Mouse (Mus musculus) heart, postnatal 0 days (tissue): Measurements from ENCODE around the gene Thpo. TPM values are rescaled to one million over a fixed set of nuclear protein-coding genes. Genes with fewer than 3 reads are reported as not detected.

Experiments
- ATAC-seq: fragments of 200-750 bp; cut with Nextera tagmentation; 2 replicates; pipeline ENCODE4 v1.8.0; 2017; ENCODE audit warnings: low read depth, moderate number of reproducible peaks, moderate library complexity; ENCODE audit not compliant: insufficient read depth
- DNase-seq: peaks from one replicate; pipeline ENCODE4 v3.0.0-alpha.2; 2016; ENCODE audit warnings: low spot score
- H3K27ac ChIP-seq: fragments of 300-500 bp; sonication (generic); 2 replicates; pipeline ENCODE4 v1.5.1; 2014; ENCODE audit warnings: low read depth, mild to moderate bottlenecking
- H3K27me3 ChIP-seq: fragments of 300-500 bp; sonication (generic); 2 replicates; pipeline ENCODE4 v1.6.1; 2014; ENCODE audit warnings: low read length, mixed read lengths; ENCODE audit not compliant: control insufficient read depth, insufficient read depth
- H3K36me3 ChIP-seq: fragments of 300-500 bp; sonication (generic); replicated peaks from 2 replicates; pipeline ENCODE4 v1.6.1; 2014; ENCODE audit warnings: low read length, mixed read lengths; ENCODE audit not compliant: control insufficient read depth, insufficient read depth
- H3K4me1 ChIP-seq: fragments of 300-500 bp; sonication (generic); 2 replicates; pipeline ENCODE4 v1.6.1; 2014; ENCODE audit warnings: antibody characterized with exemption; ENCODE audit not compliant: control insufficient read depth, insufficient read depth
- H3K4me2 ChIP-seq: fragments of 300-500 bp; sonication (generic); 2 replicates; pipeline ENCODE4 v1.6.1; 2014; ENCODE audit warnings: low read depth, mild to moderate bottlenecking, low read length, moderate library complexity
- H3K4me3 ChIP-seq: fragments of 300-500 bp; sonication (generic); 2 replicates; pipeline ENCODE4 v1.5.1; 2014; ENCODE audit warnings: low read depth, low read length
- H3K9ac ChIP-seq: fragments of 300-500 bp; sonication (generic); replicated peaks from 2 replicates; pipeline ENCODE4 v1.6.1; 2014; ENCODE audit warnings: low read depth, low read length, mixed read lengths
- H3K9me3 ChIP-seq: fragments of 300-500 bp; sonication (generic); replicated peaks from 2 replicates; pipeline ENCODE4 v1.6.1; 2016; ENCODE audit warnings: low read length; ENCODE audit not compliant: control insufficient read depth
- CTCF ChIP-seq: IDR thresholded peaks from 2 replicates; pipeline ENCODE4 v1.5.1; 2016; ENCODE audit warnings: antibody characterized with exemption, control low read depth, low read depth
- EP300 ChIP-seq: IDR thresholded peaks from 2 replicates; pipeline ENCODE4 v1.6.1; 2016; ENCODE audit warnings: antibody characterized with exemption, low read depth
- WGBS: fragments of 180-500 bp; shearing (Covaris S2); extraction: QIAGEN DNeasy Blood & Tissue Kit; methylation state at CpG from one replicate; pipeline ENCODE4 v1.1.7; 2014; 5-methylcytosine and 5-hydroxymethylcytosine counted together
- polyA plus RNA-seq: library from polyadenylated mRNA; unstranded; fragments of >200 nt; fragmentation: Nextera tagmentation; extraction: Ambion mirVana; gene quantifications from 2 replicates; pipeline ENCODE4 v1.2.1, GENCODE M21; 2015
- total RNA-seq: library from RNA; depleted of rRNA; stranded (reverse); fragments of >200 nt; gene quantifications from 2 replicates; pipeline ENCODE4 v1.2.3, GENCODE M21; 2014; ENCODE audit warnings: low replicate concordance; rRNA removed

The Thpo gene
- total RNA-seq (0.46 TPM in 1 of 2 replicates, not detected in the other), polyA plus RNA-seq (0.12 and 0.14 TPM in 2 replicates)

DNA sequence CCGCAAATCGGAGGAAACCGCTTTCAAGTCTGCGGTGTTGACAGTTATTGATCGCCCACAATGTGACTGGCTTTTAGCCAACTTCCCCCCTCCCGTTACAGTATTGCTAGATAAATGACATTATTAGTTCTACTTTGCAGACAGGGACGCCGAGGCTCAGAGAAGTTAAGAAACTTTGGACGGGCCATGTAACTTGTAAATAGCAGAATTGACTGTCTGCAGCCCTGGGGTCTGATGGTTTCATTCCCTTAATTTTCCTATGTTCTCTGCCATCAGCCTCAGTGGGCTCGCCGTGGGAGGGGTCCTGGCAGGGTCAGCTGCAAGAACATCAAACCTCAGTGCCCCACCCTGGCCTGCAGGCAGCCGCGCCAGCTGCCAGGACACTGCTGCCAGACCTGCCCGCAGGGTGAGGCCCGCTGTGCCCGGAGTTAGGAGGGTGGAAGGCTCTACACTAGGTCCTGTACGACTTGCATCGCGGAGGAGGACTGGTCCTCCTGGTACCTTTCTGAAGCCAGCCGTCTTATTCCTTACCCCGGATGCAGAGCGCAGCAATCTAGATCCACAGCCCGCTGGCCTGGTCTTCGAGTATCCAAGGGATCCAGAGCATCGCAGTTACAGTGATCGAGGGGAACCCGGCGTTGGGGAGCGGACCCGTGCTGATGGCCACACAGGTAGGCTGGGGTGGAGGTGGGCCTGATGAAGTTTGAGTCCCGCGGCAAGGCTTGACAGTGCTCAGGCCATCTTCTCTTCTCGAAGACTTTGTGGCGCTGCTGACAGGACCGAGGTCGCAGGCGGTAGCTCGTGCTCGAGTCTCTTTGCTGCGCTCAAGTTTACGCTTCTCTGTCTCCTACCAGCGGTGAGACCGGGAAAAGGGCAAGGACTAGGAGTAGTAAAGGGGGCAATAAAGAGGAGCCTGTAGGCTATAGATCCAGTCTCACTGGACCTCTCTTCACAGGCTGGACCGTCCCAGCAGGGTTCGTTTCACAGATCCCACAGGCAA, at the start of gene Thpo:
TSS of gene Thpo (minus strand) at position 781 of the 1,000 bp plus-strand sequence.
- H3K4me3 ChIP-seq: peak within 1 kb of the TSS; percentile 66
- DNase-seq: no peak
- no peaks in the 10 kb centered on the region for H3K9me3 ChIP-seq
- H3K36me3 ChIP-seq: no peaks in the 10 kb centered on the region
- WGBS: 5% methylated on average over 45 of the region's 45 CpGs
- TF ChIP-seq EP300: no peak
- no peak for TF ChIP-seq CTCF
- peaks cover 10% of the 10 kb centered on the region; the same call in 1 of the 2 replicates for H3K4me1 ChIP-seq
- peak within 1 kb of the TSS; percentile 99 for H3K4me2 ChIP-seq
- ATAC-seq: no peak
- no peak within 1 kb of the TSS for H3K27ac ChIP-seq
- 0 out of 2 replicates have a peak within 1 kb of the TSS, but pooled peaks have one; percentile 54 for H3K9ac ChIP-seq
- peaks cover 64% of the 10 kb centered on the region for H3K27me3 ChIP-seq

GRCm38 (mm10) chr16:20783891-20784290, 49.6 kb upstream of the Thpo start:
- ATAC-seq: no peak
- Histone ChIP-seq H3K9ac (no peak overlapping the region), H3K4me3 (no peak overlapping the region)

DNA sequence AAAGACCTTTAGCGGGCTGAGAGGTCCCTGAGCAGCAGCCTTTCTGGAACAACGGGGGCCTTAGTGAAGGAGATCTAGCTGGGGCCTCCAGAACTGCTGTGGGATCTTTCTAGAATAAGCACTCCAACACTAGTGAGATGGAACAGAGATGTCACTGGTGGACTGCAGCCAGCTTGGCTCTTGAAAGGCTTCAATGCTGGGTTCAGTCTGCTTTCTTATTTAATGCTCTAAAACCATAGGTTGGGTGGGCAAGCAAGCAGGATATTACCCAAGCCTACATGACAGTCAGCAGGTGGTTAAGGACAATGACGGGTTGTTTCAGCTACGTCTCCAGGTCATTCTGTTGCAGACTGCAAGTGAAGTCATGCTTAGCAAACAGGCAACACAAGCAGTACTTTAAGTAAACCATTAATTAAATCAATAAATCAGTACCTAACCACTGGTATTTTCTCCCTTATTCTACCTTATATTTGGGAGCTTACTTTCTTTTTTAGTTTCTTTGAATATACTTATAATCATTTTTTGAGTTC, 46.9 kb upstream of the Thpo start:
- WGBS: 70% methylated on average over 4 of the region's 4 CpGs
- no peaks in the 10 kb centered on the region for H3K27me3 ChIP-seq
- H3K27ac ChIP-seq: no peak overlapping the region
- no peak overlapping the region for H3K9ac ChIP-seq
- no peaks in the 10 kb centered on the region for H3K36me3 ChIP-seq
- no peaks in the 10 kb centered on the region for H3K9me3 ChIP-seq
- H3K4me2 ChIP-seq: no peak overlapping the region
- DNase-seq: no peak
- TF ChIP-seq CTCF (no peak), EP300 (no peak)
- ATAC-seq: no peak
- H3K4me1 ChIP-seq: no peaks in the 10 kb centered on the region
- H3K4me3 ChIP-seq: no peak overlapping the region

More at GRCm38 (mm10) chr16:20783891-20784290, 49.6 kb upstream of the Thpo start:
- Histone ChIP-seq H3K4me1 (no peaks in the 10 kb centered on the region), H3K4me2 (no peak overlapping the region), H3K9me3 (no peaks in the 10 kb centered on the region), H3K27me3 (no peaks in the 10 kb centered on the region), H3K36me3 (no peaks in the 10 kb centered on the region), H3K27ac (no peak overlapping the region)
- 71% methylated on average over 2 of the region's 2 CpGs for WGBS
- no peak for DNase-seq
- TF ChIP-seq CTCF: no peak
- TF ChIP-seq EP300: no peak

DNA sequence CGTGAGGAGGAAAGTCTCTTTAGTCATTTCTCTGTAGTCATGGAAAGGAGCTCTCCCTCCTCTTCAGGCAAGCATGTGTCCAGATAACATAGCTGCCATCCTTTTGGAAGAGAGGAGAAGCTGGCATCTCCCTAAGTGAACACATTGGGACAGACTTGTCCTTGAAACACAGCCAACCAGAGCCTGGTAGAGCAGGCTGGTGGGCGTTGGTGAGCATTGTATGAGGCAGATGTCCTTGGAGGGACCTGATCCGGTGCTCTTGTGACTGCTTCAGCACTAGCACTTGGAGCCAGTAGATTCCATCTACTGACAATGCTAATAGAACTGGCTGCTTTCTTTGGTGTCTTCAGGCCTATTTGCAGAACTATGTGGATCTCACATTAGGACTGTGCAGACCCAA, 45.5 kb upstream of the Thpo start:
- H3K4me1 ChIP-seq: no peaks in the 10 kb centered on the region
- DNase-seq (no peak), ATAC-seq (no peak)
- no peak overlapping the region for H3K4me2 ChIP-seq
- H3K27ac ChIP-seq: no peak overlapping the region
- H3K9ac ChIP-seq: no peak overlapping the region
- H3K9me3 ChIP-seq: no peaks in the 10 kb centered on the region
- H3K27me3 ChIP-seq: no peaks in the 10 kb centered on the region
- no peaks in the 10 kb centered on the region for H3K36me3 ChIP-seq
- WGBS: 63% methylated on average over 3 of the region's 3 CpGs
- TF ChIP-seq CTCF: no peak
- TF ChIP-seq EP300: no peak
- H3K4me3 ChIP-seq: no peak overlapping the region

- no peak overlapping the region for H3K27ac ChIP-seq
- ATAC-seq: no peak
- no peaks in the 10 kb centered on the region for H3K9me3 ChIP-seq
- no peak overlapping the region for H3K9ac ChIP-seq
- H3K4me2 ChIP-seq: no peak overlapping the region
- H3K4me1 ChIP-seq: no peaks in the 10 kb centered on the region
- no peak overlapping the region for H3K4me3 ChIP-seq
- DNase-seq: no peak
- TF ChIP-seq CTCF (no peak), EP300 (no peak)
- WGBS: 66% methylated on average over 5 of the region's 5 CpGs
- no peaks in the 10 kb centered on the region for H3K27me3 ChIP-seq
- H3K36me3 ChIP-seq: no peaks in the 10 kb centered on the region
These were observed 40.7 kb upstream of the Thpo start for GRCm38 (mm10) chr16:20775021-20775420.
